Mouse (Mus musculus): ENCODE measurements at regions not wholly inside any gene's neighbourhood (a gene's known extent, or its start where the extent isn't known, plus 50 kb on each side); places are given as distances from the start of the nearest gene placed in this dataset.

GRCm38 (mm10) chr1:163181851-163182250, 96.4 kb upstream of the Mroh9 start:
- TF ChIP-seq CTCF (IDR thresholded peaks at IDR 0.05; ENCODE audit: low read depth) (no peak), EP300 (IDR thresholded peaks at IDR 0.05; ENCODE audit: low read depth) (no peak)

Data from heart, postnatal 0 days (tissue).